Mouse (Mus musculus) cerebellum, adult 9-11 months (tissue): ENCODE results near the gene Il17rb.

Experiments used
- DNase-seq: peaks from one replicate; pipeline ENCODE4 v3.0.0; 2022

Il17rb gene

DNA sequence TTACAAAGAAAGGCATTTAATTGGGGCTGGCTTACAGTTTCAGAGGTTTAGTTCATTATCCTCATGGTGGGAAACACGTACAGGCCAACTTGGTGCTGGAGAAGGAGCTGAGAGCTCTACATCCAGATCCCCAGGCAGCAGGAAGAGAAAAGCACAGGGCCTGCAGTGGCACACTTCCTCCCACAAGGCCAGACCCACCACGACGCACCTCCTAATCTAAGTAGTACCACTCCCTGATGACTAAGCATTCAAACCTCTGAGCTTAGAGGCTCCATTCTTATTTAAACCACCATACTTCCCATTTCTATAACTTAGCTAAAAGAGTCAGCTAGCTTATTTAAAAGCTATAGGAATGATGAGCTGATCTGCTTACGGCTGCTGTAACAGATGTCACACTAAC is 57.9 kb downstream of the Il17rb start:
- DNase-seq = no peak

DNA sequence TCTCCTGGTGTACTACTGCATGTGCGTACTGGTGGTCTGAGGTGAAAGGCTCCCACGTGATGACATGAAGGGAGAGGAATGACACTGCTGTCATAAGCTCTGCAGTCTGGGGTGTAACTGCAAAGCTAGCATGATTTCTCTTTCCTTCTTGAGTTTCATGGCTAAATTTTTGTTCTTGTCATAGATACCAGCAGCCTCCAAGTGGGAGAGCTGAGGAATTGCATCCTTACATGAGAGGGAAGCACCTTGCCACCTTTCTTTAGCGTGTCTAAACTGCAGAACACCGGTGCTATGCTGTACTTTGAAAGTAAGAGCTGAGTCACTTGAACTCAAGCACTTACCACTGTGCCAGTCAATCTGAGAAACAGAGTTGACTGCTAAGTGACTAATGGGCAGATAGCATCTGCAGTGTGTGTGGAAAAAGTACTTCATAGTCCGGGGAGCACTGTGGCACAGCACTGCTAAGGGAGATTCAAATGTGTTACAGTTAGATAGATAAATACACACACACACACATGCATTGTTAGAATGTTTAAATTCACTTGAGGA is 61.9 kb downstream of the Il17rb start:
- DNase-seq = no peak
